Mouse (Mus musculus) limb, embryonic 14.5 days (tissue): ENCODE measurements around the gene Arid5b. TPM values are rescaled to one million over a fixed set of nuclear protein-coding genes. Genes with fewer than 3 reads are reported as not detected.

Experiments
- ATAC-seq: fragments of 200-750 bp; cut with Nextera tagmentation; 2 replicates; pipeline ENCODE4 v1.8.0; 2017; ENCODE audit warnings: low read depth, moderate number of reproducible peaks, moderate TSS enrichment; ENCODE audit not compliant: low FRiP score
- DNase-seq: peaks from one replicate; pipeline ENCODE4 v3.0.0-alpha.2; 2015; ENCODE audit warnings: low spot score
- H3K27ac ChIP-seq: fragments of 300-500 bp; sonication (generic); replicated peaks from 2 replicates; pipeline ENCODE4 v1.5.1; 2014; ENCODE audit warnings: low read depth, mild to moderate bottlenecking, low read length, moderate library complexity, mixed read lengths
- H3K27me3 ChIP-seq: fragments of 300-500 bp; sonication (generic); 2 replicates; pipeline ENCODE4 v1.6.1; 2014; ENCODE audit warnings: low read length, mixed read lengths; ENCODE audit not compliant: control insufficient read depth, insufficient read depth
- H3K36me3 ChIP-seq: fragments of 300-500 bp; sonication (generic); 2 replicates; pipeline ENCODE4 v1.6.1; 2014; ENCODE audit warnings: mild to moderate bottlenecking, low read length, moderate library complexity, mixed read lengths; ENCODE audit not compliant: control insufficient read depth, insufficient read depth
- H3K4me1 ChIP-seq: fragments of 300-500 bp; sonication (generic); 2 replicates; pipeline ENCODE4 v1.6.1; 2014; ENCODE audit warnings: antibody characterized with exemption, low read length, mixed read lengths; ENCODE audit not compliant: control insufficient read depth, insufficient read depth
- H3K4me2 ChIP-seq: fragments of 300-500 bp; sonication (generic); replicated peaks from 2 replicates; pipeline ENCODE4 v1.6.1; 2014; ENCODE audit warnings: low read depth, mild to moderate bottlenecking, low read length, moderate library complexity; ENCODE audit not compliant: severe bottlenecking
- H3K4me3 ChIP-seq: fragments of 300-500 bp; sonication (generic); replicated peaks from 2 replicates; pipeline ENCODE4 v1.5.1; 2014; ENCODE audit warnings: low read length
- H3K9ac ChIP-seq: fragments of 300-500 bp; sonication (generic); 2 replicates; pipeline ENCODE4 v1.6.1; 2014; ENCODE audit warnings: mild to moderate bottlenecking, low read depth, low read length, moderate library complexity; ENCODE audit not compliant: severe bottlenecking
- H3K9me3 ChIP-seq: fragments of 300-500 bp; sonication (generic); 2 replicates; pipeline ENCODE4 v1.6.1; 2016; ENCODE audit warnings: low read length; ENCODE audit not compliant: control insufficient read depth
- POLR2A ChIP-seq: fragments of 200-500 bp; IDR thresholded peaks from 2 replicates; pipeline ENCODE4 v1.8.0; 2012; ENCODE audit warnings: inconsistent platforms, mild to moderate bottlenecking, moderate library complexity, borderline replicate concordance; ENCODE audit not compliant: insufficient read depth, insufficient read length; ENCODE audit errors: extremely low read depth
- WGBS: fragments of 180-500 bp; shearing (Covaris S2); extraction: QIAGEN DNeasy Blood & Tissue Kit; methylation state at CpG from one replicate; pipeline ENCODE4 v1.1.7; 2014; 5-methylcytosine and 5-hydroxymethylcytosine counted together
- polyA plus RNA-seq, 2 experiments: library from polyadenylated mRNA; depleted of rRNA in 1 of 2; stranded (reverse) in 1 of 2; unstranded in 1 of 2; fragments of >200 nt; fragmentation: Nextera tagmentation in 1 of 2; extraction: Ambion mirVana in 1 of 2; gene quantifications; 2 replicates each; pipeline versions ENCODE4 v1.2.1 to v1.2.3; 2012 to 2014

Gene Arid5b
- polyA plus RNA-seq, 2 experiments: 14.1 to 41.0 TPM

DNA sequence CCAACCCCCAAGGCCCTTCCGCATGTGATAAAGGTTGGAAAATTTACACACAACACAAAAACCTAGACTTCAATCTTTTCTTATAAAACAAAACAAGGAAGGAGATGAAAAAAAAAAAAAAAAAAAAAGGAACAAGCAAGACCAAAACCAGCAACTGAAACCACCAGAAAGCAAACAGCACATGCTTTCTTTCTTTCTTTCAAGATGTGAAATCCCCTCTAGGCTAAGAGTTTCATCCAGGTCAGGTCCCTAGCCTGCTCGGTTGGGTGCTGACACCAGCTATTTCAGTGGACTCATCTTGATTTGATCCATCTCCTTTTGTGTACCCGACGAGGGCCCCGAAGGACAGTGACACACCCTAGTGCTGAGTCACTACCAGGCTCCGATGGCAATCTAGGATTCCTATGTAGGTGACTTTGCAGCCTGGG is 29.2 kb downstream of the Arid5b start:
- Histone ChIP-seq H3K9ac (no peak overlapping the region), H3K4me2 (no peak overlapping the region), H3K4me1 (peaks cover 19% of the 10 kb centered on the region), H3K36me3 (no peaks in the 10 kb centered on the region), H3K27me3 (no peaks in the 10 kb centered on the region), H3K27ac (no peak overlapping the region), H3K4me3 (no peak overlapping the region), H3K9me3 (no peaks in the 10 kb centered on the region)
- 78% methylated on average over 6 of the region's 6 CpGs for WGBS
- DNase-seq: no peak
- no peak for TF ChIP-seq POLR2A
- no peak for ATAC-seq

DNA sequence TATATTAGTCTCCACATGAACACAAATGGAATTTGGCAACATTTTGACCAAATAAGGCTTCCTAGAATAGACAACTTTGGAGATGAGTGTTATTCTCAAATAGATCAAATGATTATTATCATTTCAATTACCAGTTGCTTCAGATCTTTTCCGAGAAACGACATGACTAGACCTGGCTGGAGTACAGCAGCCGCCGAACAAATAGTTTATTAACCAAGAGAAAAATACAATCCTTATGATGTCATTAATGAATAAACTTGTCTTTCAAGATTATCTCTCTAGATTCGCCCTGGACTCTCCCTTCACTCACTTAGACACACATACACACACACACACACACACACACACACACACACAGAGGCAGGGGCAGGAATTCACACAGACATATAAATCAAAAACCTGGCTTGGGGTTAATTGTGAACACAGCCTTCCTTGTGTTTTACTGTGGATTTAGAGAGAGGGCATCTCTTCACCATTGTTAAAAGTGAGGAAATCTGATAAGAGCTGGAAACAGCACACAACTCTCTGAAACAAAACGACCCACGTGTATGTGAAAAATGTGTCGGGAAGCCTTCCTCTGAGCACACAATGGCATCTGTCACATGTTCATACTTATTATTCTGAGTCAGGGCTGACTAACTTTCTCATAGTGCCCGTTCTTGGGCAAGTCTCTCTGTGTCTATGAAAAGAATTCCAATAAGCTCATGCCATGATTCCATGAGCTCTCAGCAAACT is 30.1 kb downstream of the Arid5b start:
- DNase-seq (no peak), ATAC-seq (no peak)
- WGBS: 58% methylated on average over 9 of the region's 9 CpGs
- H3K9me3 ChIP-seq: no peaks in the 10 kb centered on the region
- H3K27ac ChIP-seq: no peak overlapping the region
- H3K4me3 ChIP-seq: no peak overlapping the region
- no peaks in the 10 kb centered on the region for H3K36me3 ChIP-seq
- TF ChIP-seq POLR2A: no peak
- H3K9ac ChIP-seq: no peak overlapping the region
- H3K4me1 ChIP-seq: peaks cover 19% of the 10 kb centered on the region
- no peaks in the 10 kb centered on the region for H3K27me3 ChIP-seq
- no peak overlapping the region for H3K4me2 ChIP-seq

DNA sequence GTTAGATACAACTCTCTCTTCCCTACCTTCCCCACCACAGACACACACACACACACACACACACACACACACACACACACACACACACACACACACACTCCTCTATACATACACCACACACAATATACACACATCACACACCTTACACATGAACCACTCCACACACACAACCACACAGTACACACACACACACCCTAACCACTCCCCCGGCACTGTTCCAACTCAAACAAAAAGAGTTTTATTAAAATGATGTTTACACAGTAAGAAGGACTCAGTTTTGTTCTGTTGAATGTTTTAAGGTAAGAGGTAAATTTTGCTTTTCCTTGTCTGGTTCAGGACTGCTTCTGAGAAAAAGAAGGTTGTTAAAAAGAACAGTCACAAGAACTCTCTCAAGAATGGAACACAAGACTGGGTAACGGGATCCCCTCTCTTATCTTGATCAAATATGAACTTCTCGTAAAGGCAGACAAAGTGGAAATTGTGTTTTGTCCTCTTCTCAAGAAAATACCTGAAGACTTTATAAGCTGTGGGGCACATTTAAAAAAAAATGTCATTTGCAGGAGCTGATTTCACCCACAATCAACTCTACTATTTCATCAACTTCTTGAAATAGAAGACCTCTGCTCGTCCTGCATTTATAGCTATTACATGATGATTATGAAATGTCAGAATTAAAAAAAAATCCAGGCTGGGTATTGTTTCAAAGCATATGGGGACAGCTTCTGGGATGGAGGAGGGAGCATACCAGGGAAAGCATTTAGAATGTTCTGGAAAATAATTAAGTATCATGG is 30.9 kb downstream of the Arid5b start:
- Histone ChIP-seq H3K9ac (no peak overlapping the region), H3K27me3 (no peaks in the 10 kb centered on the region), H3K4me3 (no peak overlapping the region), H3K4me2 (no peak overlapping the region), H3K4me1 (peaks cover 19% of the 10 kb centered on the region), H3K9me3 (no peaks in the 10 kb centered on the region), H3K27ac (no peak overlapping the region), H3K36me3 (peaks cover 5% of the 10 kb centered on the region)
- DNase-seq (no peak), ATAC-seq (no peak)
- 72% methylated on average over 4 of the region's 4 CpGs for WGBS
- no peak for TF ChIP-seq POLR2A

DNA sequence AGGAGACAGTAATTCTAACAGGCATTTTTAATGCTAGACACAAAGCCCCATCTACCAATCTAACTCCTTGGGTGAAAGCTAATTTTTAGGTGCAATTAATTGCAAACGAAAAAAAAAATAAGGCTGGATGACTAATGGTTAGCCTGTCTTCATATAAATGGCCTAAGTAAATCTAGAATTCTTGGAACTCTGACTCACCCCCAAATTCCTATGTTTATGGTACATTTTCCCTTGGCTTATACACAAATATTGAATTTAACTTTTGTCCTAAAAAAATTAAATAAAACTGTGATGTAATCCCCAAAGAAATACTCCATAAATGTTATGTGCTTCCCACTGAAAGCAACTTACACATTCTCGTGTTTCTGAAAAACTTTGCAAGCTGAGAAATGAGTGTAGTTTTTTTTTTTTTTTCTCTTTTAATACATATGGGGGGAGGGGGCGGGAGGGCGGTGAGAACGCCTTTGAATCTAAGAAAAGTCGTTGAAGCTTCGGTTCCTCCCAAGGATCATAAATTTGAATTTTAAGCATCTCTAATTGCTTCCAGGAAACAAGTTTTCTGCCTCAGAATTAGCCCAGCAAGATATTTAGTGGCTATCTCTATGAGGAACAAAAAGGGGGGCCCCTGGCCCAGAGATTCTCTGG is 31.8 kb downstream of the Arid5b start:
- Histone ChIP-seq H3K36me3 (peaks cover 14% of the 10 kb centered on the region), H3K4me1 (peaks cover 19% of the 10 kb centered on the region), H3K4me2 (peak overlapping the region; percentile 14; the same call in 1 of the 2 replicates), H3K9ac (no peak overlapping the region), H3K9me3 (no peaks in the 10 kb centered on the region), H3K27ac (peak overlapping the region; percentile 43), H3K4me3 (no peak overlapping the region), H3K27me3 (no peaks in the 10 kb centered on the region)
- DNase-seq: peak; percentile 35
- TF ChIP-seq POLR2A: no peak
- 29% methylated on average over 7 of the region's 7 CpGs for WGBS
- peak; percentile 37; the same call in 1 of the 2 replicates for ATAC-seq

DNA sequence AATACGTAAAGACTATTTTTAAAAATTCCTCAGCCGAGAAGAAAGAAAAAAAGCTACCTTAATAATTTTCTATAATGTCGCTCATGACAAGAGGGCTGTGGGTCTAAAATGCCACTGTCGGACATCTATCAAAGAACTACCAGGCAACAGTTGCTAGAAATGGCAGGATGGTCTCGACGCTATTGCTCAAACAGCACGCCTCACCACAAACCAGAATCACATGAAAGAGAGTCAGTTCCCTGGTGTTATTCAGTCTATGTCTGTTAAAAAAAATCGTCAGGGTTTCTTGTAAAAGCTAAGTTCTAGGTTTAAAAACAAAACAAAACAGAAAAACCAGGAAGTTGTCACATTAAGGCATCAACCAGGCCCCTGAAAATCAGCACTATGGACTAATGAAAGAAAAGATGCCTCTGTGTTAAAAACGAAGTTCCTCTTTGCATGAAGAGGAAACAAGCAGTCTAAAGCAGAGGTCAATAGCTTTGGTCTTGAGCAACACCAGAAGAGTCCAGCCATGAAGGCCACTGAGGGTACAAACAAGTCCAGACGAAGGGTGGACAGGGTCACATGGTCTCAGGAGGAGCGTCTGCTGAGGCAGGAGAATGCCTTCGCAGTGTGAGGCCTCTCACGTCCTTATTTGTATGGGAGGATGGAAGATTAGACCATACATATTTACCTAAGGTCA is 37.6 kb downstream of the Arid5b start:
- ATAC-seq: no peak
- Histone ChIP-seq H3K9me3 (no peaks in the 10 kb centered on the region), H3K4me3 (no peak overlapping the region), H3K4me2 (no peak overlapping the region), H3K27ac (no peak overlapping the region), H3K27me3 (no peaks in the 10 kb centered on the region), H3K36me3 (peaks cover 20% of the 10 kb centered on the region), H3K9ac (no peak overlapping the region), H3K4me1 (peaks cover 20% of the 10 kb centered on the region)
- TF ChIP-seq POLR2A: no peak
- 67% methylated on average over 13 of the region's 13 CpGs for WGBS
- no peak for DNase-seq
